Mouse (Mus musculus): ENCODE measurements around the gene Nlrp6. TPM values are rescaled to one million over a fixed set of nuclear protein-coding genes. Genes with fewer than 3 reads are reported as not detected.

Gene Nlrp6
- polyA plus RNA-seq, 1 experiment from 2014 or later, result 0.28 TPM

GRCm38 (mm10) chr7:140914031-140914690 is 6.5 kb upstream of the Nlrp6 start:
- Histone ChIP-seq H3K27me3 (peaks cover under 1% of the 10 kb centered on the region), H3K9me3 (no peaks in the 10 kb centered on the region), H3K9ac (no peak overlapping the region), H3K4me1 (peaks cover under 1% of the 10 kb centered on the region; the same call in 1 of the 2 replicates), H3K4me2 (no peak overlapping the region), H3K27ac (no peak overlapping the region), H3K36me3 (no peaks in the 10 kb centered on the region), H3K4me3 (no peak overlapping the region)
- ATAC-seq (ENCODE audit: insufficient number of reproducible peaks, low FRiP score, low TSS enrichment, low read depth), result no peak
- WGBS, result 77% methylated on average over 8 of the region's 8 CpGs

GRCm38 (mm10) chr7:140919911-140920310 is 791 bp upstream of the Nlrp6 start:
- no peaks in the 10 kb centered on the region for H3K36me3 ChIP-seq
- no peaks in the 10 kb centered on the region for H3K9me3 ChIP-seq
- ATAC-seq (ENCODE audit: insufficient number of reproducible peaks, low FRiP score, low TSS enrichment, low read depth), result no peak
- peaks cover 15% of the 10 kb centered on the region for H3K4me1 ChIP-seq
- no peak overlapping the region for H3K27ac ChIP-seq
- H3K9ac ChIP-seq, result no peak overlapping the region
- H3K4me2 ChIP-seq, result no peak overlapping the region
- no peak overlapping the region for H3K4me3 ChIP-seq
- H3K27me3 ChIP-seq, result peaks cover 58% of the 10 kb centered on the region
- 69% methylated on average over 4 of the region's 4 CpGs for WGBS

GRCm38 (mm10) chr7:140921225-140921975 is 698 bp downstream of the Nlrp6 start:
- Histone ChIP-seq H3K9me3 (no peaks in the 10 kb centered on the region), H3K4me3 (no peak overlapping the region), H3K36me3 (no peaks in the 10 kb centered on the region), H3K27me3 (peaks cover 65% of the 10 kb centered on the region), H3K9ac (no peak overlapping the region), H3K27ac (no peak overlapping the region), H3K4me1 (peaks cover 15% of the 10 kb centered on the region), H3K4me2 (no peak overlapping the region)
- ATAC-seq (ENCODE audit: insufficient number of reproducible peaks, low FRiP score, low TSS enrichment, low read depth), result no peak
- WGBS, result 27% methylated on average over 22 of the region's 22 CpGs

GRCm38 (mm10) chr7:140922398-140923069 is 1.8 kb downstream of the Nlrp6 start:
- Histone ChIP-seq H3K4me1 (peaks cover 15% of the 10 kb centered on the region), H3K9ac (no peak overlapping the region), H3K36me3 (no peaks in the 10 kb centered on the region), H3K4me2 (peak overlapping the region; percentile 72), H3K27ac (no peak overlapping the region), H3K4me3 (peak overlapping the region; percentile 35), H3K9me3 (no peaks in the 10 kb centered on the region), H3K27me3 (peaks cover 65% of the 10 kb centered on the region)
- WGBS, result under 1% methylated on average over 49 of the region's 49 CpGs
- no peak for ATAC-seq (ENCODE audit: insufficient number of reproducible peaks, low FRiP score, low TSS enrichment, low read depth)

GRCm38 (mm10) chr7:140923070-140923775 is 2.5 kb downstream of the Nlrp6 start:
- Histone ChIP-seq H3K4me1 (peaks cover 15% of the 10 kb centered on the region), H3K36me3 (no peaks in the 10 kb centered on the region), H3K27ac (no peak overlapping the region), H3K4me3 (peak overlapping the region; percentile 35), H3K27me3 (peaks cover 65% of the 10 kb centered on the region), H3K4me2 (peak overlapping the region; percentile 72), H3K9me3 (no peaks in the 10 kb centered on the region), H3K9ac (no peak overlapping the region)
- 23% methylated on average over 30 of the region's 30 CpGs for WGBS
- ATAC-seq (ENCODE audit: insufficient number of reproducible peaks, low FRiP score, low TSS enrichment, low read depth), result no peak

- H3K4me2 ChIP-seq, result no peak overlapping the region
- H3K27ac ChIP-seq, result no peak overlapping the region
- H3K9me3 ChIP-seq, result no peaks in the 10 kb centered on the region
- no peaks in the 10 kb centered on the region for H3K36me3 ChIP-seq
- ATAC-seq (ENCODE audit: insufficient number of reproducible peaks, low FRiP score, low TSS enrichment, low read depth), result no peak
- no peak overlapping the region for H3K4me3 ChIP-seq
- 87% methylated on average over 6 of the region's 6 CpGs for WGBS
- peaks cover 12% of the 10 kb centered on the region for H3K4me1 ChIP-seq
- peaks cover 34% of the 10 kb centered on the region for H3K27me3 ChIP-seq
- H3K9ac ChIP-seq, result no peak overlapping the region
These were observed 6.5 kb downstream of the Nlrp6 start for GRCm38 (mm10) chr7:140927181-140927580.

- Histone ChIP-seq H3K9me3 (no peaks in the 10 kb centered on the region), H3K27ac (no peak overlapping the region), H3K36me3 (no peaks in the 10 kb centered on the region), H3K27me3 (peaks cover 14% of the 10 kb centered on the region), H3K4me2 (no peak overlapping the region), H3K4me3 (no peak overlapping the region), H3K4me1 (peaks cover 33% of the 10 kb centered on the region), H3K9ac (no peak overlapping the region)
- ATAC-seq (ENCODE audit: insufficient number of reproducible peaks, low FRiP score, low TSS enrichment, low read depth), result no peak
- WGBS, result 44% methylated on average over 3 of the region's 3 CpGs
These were observed 17.7 kb downstream of the Nlrp6 start for GRCm38 (mm10) chr7:140938436-140938835.

GRCm38 (mm10) chr7:140938896-140939295 is 18.2 kb downstream of the Nlrp6 start:
- H3K27me3 ChIP-seq, result peaks cover 14% of the 10 kb centered on the region
- no peaks in the 10 kb centered on the region for H3K36me3 ChIP-seq
- no peaks in the 10 kb centered on the region for H3K9me3 ChIP-seq
- H3K4me2 ChIP-seq, result no peak overlapping the region
- H3K9ac ChIP-seq, result no peak overlapping the region
- no peak overlapping the region for H3K4me3 ChIP-seq
- ATAC-seq (ENCODE audit: insufficient number of reproducible peaks, low FRiP score, low TSS enrichment, low read depth), result no peak
- H3K4me1 ChIP-seq, result peaks cover 33% of the 10 kb centered on the region
- WGBS, result 24% methylated on average over 2 of the region's 2 CpGs
- peak overlapping the region; percentile 97 for H3K27ac ChIP-seq

- H3K27ac ChIP-seq, result peak overlapping the region; percentile 97
- peak overlapping the region; percentile 30 for H3K4me2 ChIP-seq
- H3K9me3 ChIP-seq, result no peaks in the 10 kb centered on the region
- WGBS, result 3% methylated on average over 8 of the region's 8 CpGs
- H3K4me3 ChIP-seq, result no peak overlapping the region; the same call in 1 of the 2 replicates
- peaks cover 33% of the 10 kb centered on the region for H3K4me1 ChIP-seq
- H3K9ac ChIP-seq, result no peak overlapping the region
- H3K36me3 ChIP-seq, result peaks cover 3% of the 10 kb centered on the region; the same call in 1 of the 2 replicates
- H3K27me3 ChIP-seq, result peaks cover 8% of the 10 kb centered on the region; the same call in 1 of the 2 replicates
- peak; percentile 21; the same call in 1 of the 2 replicates for ATAC-seq (ENCODE audit: insufficient number of reproducible peaks, low FRiP score, low TSS enrichment, low read depth)
These were observed 19.0 kb downstream of the Nlrp6 start for GRCm38 (mm10) chr7:140939669-140940171.

- Histone ChIP-seq H3K9ac (peak within 1 kb of the TSS; percentile 71), H3K4me1 (peaks cover 33% of the 10 kb centered on the region), H3K4me3 (peak within 1 kb of the TSS; percentile 56), H3K4me2 (peak within 1 kb of the TSS; percentile 65), H3K27ac (peak within 1 kb of the TSS; percentile 97), H3K36me3 (peaks cover 20% of the 10 kb centered on the region), H3K9me3 (no peaks in the 10 kb centered on the region), H3K27me3 (no peaks in the 10 kb centered on the region; the same call in 1 of the 2 replicates)
- 1% methylated on average over 33 of the region's 33 CpGs for WGBS
- ATAC-seq (ENCODE audit: insufficient number of reproducible peaks, low FRiP score, low TSS enrichment, low read depth), result peak; percentile 89
These were observed 20.7 kb downstream of the Nlrp6 start, which contains the start of gene Pgghg for GRCm38 (mm10) chr7:140941222-140942051. TSS of gene Pgghg (plus strand) at chr7:140941391.

All from limb, embryonic 15.5 days (tissue).